Comparison of ENCODE assay signal across 20 mouse cellular contexts in genomic region chr13:60541165-60541564, GRCm38 (mm10).
DNase-seq lines count a peak whose midpoint lies in the region; ATAC-seq lines count a peak whose summit lies in the region.
"Had no signal": no experiment of that assay in that cellular context is flagged by ENCODE, and none has a peak within 500 bp of the region (broad histone marks: within the 10 kb centered on the region; RNA-seq: fewer than 3 reads in every experiment).

No protein-coding gene starts in this region.

- ATAC-seq in liver, embryonic 11.5 days (replicated peaks; ENCODE audit: low FRiP score), result peak; percentile 88
- peak; percentile 73 for ATAC-seq in liver, embryonic 12.5 days
- ATAC-seq in liver, embryonic 16.5 days (ENCODE audit: low read depth), result peak; percentile 71
- ATAC-seq in inflammation-experienced regulatory T-cells, adult 6 months, result no peak
- no peak for ATAC-seq in midbrain, embryonic 13.5 days
- ATAC-seq: forebrain, embryonic 15.5 days had no signal

- WGBS in liver, embryonic 11.5 days, result 82% methylated on average over 5 of the region's 5 CpGs
- 65% methylated on average over 5 of the region's 5 CpGs for WGBS in liver, embryonic 12.5 days (ENCODE audit: insufficient replicate concordance)
- WGBS in liver, embryonic 16.5 days (ENCODE audit: insufficient replicate concordance), result 42% methylated on average over 5 of the region's 5 CpGs
- 99% methylated on average over 5 of the region's 5 CpGs for WGBS in forebrain, embryonic 10.5 days
- 95% methylated on average over 5 of the region's 5 CpGs for WGBS in midbrain, embryonic 13.5 days

- no peak overlapping the region for H3K9ac ChIP-seq in liver, embryonic 11.5 days (ENCODE audit: low read depth, low read length)
- H3K9ac ChIP-seq in liver, embryonic 12.5 days, result 0 out of 2 replicates have a peak overlapping the region, but pooled peaks have one; percentile 27
- H3K9ac ChIP-seq in liver, embryonic 16.5 days (ENCODE audit: low read depth, low read length), result no peak overlapping the region
- H3K9ac ChIP-seq in midbrain, embryonic 13.5 days (replicated peaks), result no peak overlapping the region
- H3K9ac ChIP-seq: embryonic facial prominence, embryonic 15.5 days; forebrain, embryonic 15.5 days; heart, embryonic 12.5 days; hindbrain, embryonic 14.5 days had no signal

- H3K36me3 ChIP-seq in liver, embryonic 11.5 days (ENCODE audit: control insufficient read depth, insufficient read depth, low read length), result no peaks in the 10 kb centered on the region
- no peaks in the 10 kb centered on the region for H3K36me3 ChIP-seq in liver, embryonic 12.5 days
- H3K36me3 ChIP-seq in liver, embryonic 16.5 days (ENCODE audit: control insufficient read depth, insufficient read depth), result no peaks in the 10 kb centered on the region
- H3K36me3 ChIP-seq in forebrain, embryonic 10.5 days (replicated peaks), result no peaks in the 10 kb centered on the region
- no peaks in the 10 kb centered on the region for H3K36me3 ChIP-seq in midbrain, embryonic 13.5 days
- H3K36me3 ChIP-seq: embryonic facial prominence, embryonic 15.5 days; forebrain, embryonic 15.5 days; heart, embryonic 12.5 days; hindbrain, embryonic 10.5 days had no signal

- peak overlapping the region; percentile 44 for H3K4me2 ChIP-seq in liver, embryonic 11.5 days
- H3K4me2 ChIP-seq in liver, embryonic 12.5 days, result peak overlapping the region; percentile 41
- H3K4me2 ChIP-seq in liver, embryonic 16.5 days (ENCODE audit: low read depth, low read length), result no peak overlapping the region
- H3K4me2 ChIP-seq in midbrain, embryonic 13.5 days (replicated peaks), result no peak overlapping the region
- H3K4me2 ChIP-seq: embryonic facial prominence, embryonic 15.5 days; forebrain, embryonic 15.5 days; heart, embryonic 12.5 days; hindbrain, embryonic 14.5 days had no signal

- H3K27me3 ChIP-seq in liver, embryonic 11.5 days (replicated peaks; ENCODE audit: control insufficient read depth, insufficient read depth, low read length), result no peaks in the 10 kb centered on the region
- H3K27me3 ChIP-seq in liver, embryonic 12.5 days (replicated peaks), result no peaks in the 10 kb centered on the region
- H3K27me3 ChIP-seq in liver, embryonic 16.5 days (ENCODE audit: control insufficient read depth, insufficient read depth, low read depth, low read length), result no peaks in the 10 kb centered on the region
- no peaks in the 10 kb centered on the region for H3K27me3 ChIP-seq in forebrain, embryonic 10.5 days (ENCODE audit: poor library complexity, severe bottlenecking)
- H3K27me3 ChIP-seq in midbrain, embryonic 13.5 days, result no peaks in the 10 kb centered on the region
- H3K27me3 ChIP-seq: embryonic facial prominence, embryonic 15.5 days; forebrain, embryonic 15.5 days; heart, embryonic 12.5 days had no signal

- H3K4me3 ChIP-seq in liver, embryonic 11.5 days (ENCODE audit: low read depth, low read length), result no peak overlapping the region
- H3K4me3 ChIP-seq in liver, embryonic 12.5 days, result no peak overlapping the region
- H3K4me3 ChIP-seq in liver, embryonic 16.5 days (ENCODE audit: low read depth, low read length), result no peak overlapping the region
- no peak overlapping the region for H3K4me3 ChIP-seq in forebrain, embryonic 10.5 days
- no peak overlapping the region for H3K4me3 ChIP-seq in midbrain, embryonic 13.5 days (replicated peaks)
- H3K4me3 ChIP-seq: embryonic facial prominence, embryonic 15.5 days; erythroblast, embryonic 14.5 days; forebrain, embryonic 15.5 days; heart, adult 2 months; heart, embryonic 12.5 days; hindbrain, embryonic 10.5 days had no signal

- peak overlapping the region; percentile 54 for H3K27ac ChIP-seq in liver, embryonic 11.5 days (ENCODE audit: low read depth, low read length)
- peak overlapping the region; percentile 71 for H3K27ac ChIP-seq in liver, embryonic 12.5 days
- no peak overlapping the region for H3K27ac ChIP-seq in liver, embryonic 16.5 days (ENCODE audit: low read length)
- H3K27ac ChIP-seq in forebrain, embryonic 10.5 days, result no peak overlapping the region
- no peak overlapping the region for H3K27ac ChIP-seq in midbrain, embryonic 13.5 days
- H3K27ac ChIP-seq: embryonic facial prominence, embryonic 15.5 days; forebrain, embryonic 15.5 days; heart, adult 2 months; hindbrain, embryonic 10.5 days; hindbrain, embryonic 14.5 days had no signal

- no peak for DNase-seq in liver, embryonic 11.5 days (ENCODE audit: low spot score)
- no peak for DNase-seq in liver
- DNase-seq in forebrain, embryonic 10.5 days (ENCODE audit: extremely low spot score, low spot score), result no peak
- DNase-seq in thymus, postnatal 25 days, result no peak
- DNase-seq: adrenal gland, postnatal 14 days; cerebellum, adult 2 months; cerebellum, postnatal 10 days; embryo, embryonic 11 days; gastrocnemius, postnatal 14 days; heart, adult 2 months had no signal

- no peaks in the 10 kb centered on the region for H3K9me3 ChIP-seq in liver, embryonic 11.5 days (ENCODE audit: control insufficient read depth, low read length)
- no peaks in the 10 kb centered on the region for H3K9me3 ChIP-seq in liver, embryonic 12.5 days (replicated peaks)
- H3K9me3 ChIP-seq in liver, embryonic 16.5 days (replicated peaks; ENCODE audit: control insufficient read depth, low read length), result no peaks in the 10 kb centered on the region
- no peaks in the 10 kb centered on the region for H3K9me3 ChIP-seq in forebrain, embryonic 10.5 days
- H3K9me3 ChIP-seq in midbrain, embryonic 13.5 days, result no peaks in the 10 kb centered on the region
- H3K9me3 ChIP-seq: embryonic facial prominence, embryonic 15.5 days; forebrain, embryonic 15.5 days; heart, embryonic 12.5 days; hindbrain, embryonic 10.5 days had no signal

- peaks cover 3% of the 10 kb centered on the region for H3K4me1 ChIP-seq in liver, embryonic 11.5 days (replicated peaks; ENCODE audit: control insufficient read depth, insufficient read depth, low read length)
- H3K4me1 ChIP-seq in liver, embryonic 12.5 days, result peaks cover 30% of the 10 kb centered on the region
- H3K4me1 ChIP-seq in liver, embryonic 16.5 days (ENCODE audit: control insufficient read depth, low read depth, low read length), result no peaks in the 10 kb centered on the region; the same call in 1 of the 2 replicates
- H3K4me1 ChIP-seq in forebrain, embryonic 10.5 days, result peaks cover 8% of the 10 kb centered on the region
- H3K4me1 ChIP-seq in midbrain, embryonic 13.5 days (replicated peaks), result no peaks in the 10 kb centered on the region
- H3K4me1 ChIP-seq: embryonic facial prominence, embryonic 15.5 days; forebrain, embryonic 15.5 days; heart, embryonic 12.5 days had no signal

Comparison
In these comparisons a context has a peak if more than half of its experiments do, and no peak if none do; other contexts are left out.
1. H3K27ac ChIP-seq: peak in liver, embryonic 11.5 days (single experiment) and liver, embryonic 12.5 days (single experiment); none in liver, embryonic 16.5 days (single experiment), forebrain, embryonic 10.5 days (single experiment) and midbrain, embryonic 13.5 days (single experiment).
2. H3K4me2 ChIP-seq: peak in liver, embryonic 11.5 days (single experiment) and liver, embryonic 12.5 days (single experiment); none in liver, embryonic 16.5 days (single experiment) and midbrain, embryonic 13.5 days (single experiment).
3. ATAC-seq: peak in liver, embryonic 11.5 days (single experiment), liver, embryonic 12.5 days (single experiment) and liver, embryonic 16.5 days (single experiment); none in inflammation-experienced regulatory T-cells, adult 6 months (single experiment) and midbrain, embryonic 13.5 days (single experiment).